Mouse (Mus musculus): ENCODE data around the gene Gm49320.

Gm49320 gene

DNA sequence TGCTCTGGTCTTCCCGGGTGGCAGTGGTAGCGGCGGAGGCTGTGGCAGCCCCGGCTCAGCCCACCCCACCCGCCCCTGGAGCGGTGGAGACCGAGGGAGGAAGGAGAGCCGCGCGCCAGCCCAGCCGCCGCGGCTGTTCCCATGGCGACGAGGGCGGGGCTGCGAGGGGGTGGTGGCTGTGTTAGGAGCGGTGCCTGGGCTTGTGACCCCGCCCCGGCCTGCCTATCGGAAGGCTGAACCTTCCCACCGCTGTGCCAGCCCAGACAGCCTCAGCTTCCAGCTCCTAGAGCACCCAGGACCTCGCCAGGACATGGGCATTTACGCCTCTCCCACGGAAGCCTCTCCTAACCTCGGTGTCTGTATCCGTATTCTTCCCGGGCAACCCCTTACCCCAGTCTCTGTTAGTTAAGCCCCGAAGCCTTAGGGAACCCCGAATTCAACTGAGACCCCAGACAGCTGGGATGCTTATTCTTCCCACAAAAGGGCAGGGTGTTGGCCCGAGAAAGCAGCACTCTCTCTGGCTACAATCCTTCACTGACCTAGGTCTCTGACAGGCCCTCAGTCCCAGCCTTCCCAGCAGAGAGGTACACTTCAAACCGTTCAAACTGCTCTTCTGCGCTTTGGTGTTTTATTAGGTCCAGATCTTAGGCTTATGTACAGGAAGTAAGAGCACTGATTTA is 20.6 kb downstream of the Gm49320 start, which contains the start of gene Ctxn1:
Ctxn1 (minus strand) TSS at position 150 of the 680 bp plus-strand sequence.
- DNase-seq = peak; percentile 94

DNA sequence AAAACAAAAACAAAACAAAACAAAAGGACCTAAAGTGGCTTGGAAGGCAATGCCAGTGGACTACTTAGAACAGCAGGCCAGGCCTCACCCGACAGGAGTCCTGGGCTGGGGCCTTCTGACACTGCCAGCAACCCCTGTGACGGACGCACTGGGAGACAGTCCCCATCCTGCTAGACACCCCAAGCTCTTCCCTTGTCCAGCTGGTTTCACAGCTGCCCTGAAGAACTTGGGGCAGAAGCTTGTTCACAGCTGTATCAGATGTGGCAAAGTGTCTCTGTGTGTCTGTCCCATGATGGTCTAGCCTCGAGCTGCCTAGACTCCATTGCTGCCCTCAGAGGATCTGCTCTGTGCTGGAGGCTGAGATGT is 21.1 kb downstream of the Gm49320 start:
- no peak for DNase-seq

- DNase-seq = no peak
Observed at GRCm38 (mm10) chr8:4263105-4263791, 24.6 kb downstream of the Gm49320 start.

GRCm38 (mm10) chr8:4265160-4265914 is 26.7 kb downstream of the Gm49320 start:
- DNase-seq = no peak

- DNase-seq = no peak
Observed at GRCm38 (mm10) chr8:4267627-4268026, 29.0 kb downstream of the Gm49320 start.

- no peak for DNase-seq
Observed at GRCm38 (mm10) chr8:4269609-4270008, 30.9 kb downstream of the Gm49320 start.

DNA sequence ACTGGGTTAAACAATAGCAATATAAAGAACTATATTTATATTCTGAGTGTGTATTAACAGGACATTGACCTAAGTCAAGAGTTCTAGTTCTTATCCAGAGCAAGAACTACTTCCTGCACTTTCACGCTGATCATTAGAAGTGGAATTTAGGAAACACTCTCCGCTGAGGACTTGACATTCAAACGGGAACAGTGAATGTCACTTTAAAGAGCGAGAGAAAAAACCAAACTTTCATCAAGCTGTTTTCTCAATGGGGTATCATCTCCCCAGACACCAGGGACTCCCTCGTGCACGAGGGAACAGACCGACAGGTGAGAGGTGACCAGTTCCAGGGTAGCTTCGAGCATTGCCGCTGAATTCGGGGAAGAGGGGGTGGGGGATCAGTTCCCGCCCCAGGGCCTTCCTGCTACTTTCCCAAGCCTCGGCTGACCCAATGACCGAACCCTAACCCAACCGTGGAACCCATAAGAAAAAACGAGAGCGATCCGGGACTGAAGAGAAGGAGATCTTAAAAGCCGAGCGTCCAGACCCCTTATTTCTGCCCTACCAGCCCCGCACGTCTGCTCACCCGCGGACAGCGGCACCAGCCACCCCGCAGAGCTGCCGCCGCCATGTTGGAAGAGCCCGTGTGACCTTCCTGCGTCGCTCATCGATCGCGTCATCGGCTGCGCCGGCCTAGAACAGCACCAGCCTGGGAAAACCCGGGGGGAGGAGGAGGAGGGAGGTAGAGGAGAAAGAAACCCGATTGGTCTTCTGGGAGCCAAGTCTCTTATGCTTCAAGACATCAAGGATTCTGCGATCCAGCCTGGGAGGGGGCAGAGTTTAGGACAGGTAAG is 36.8 kb downstream of the Gm49320 start, which contains the start of gene Timm44:
Timm44 (minus strand) TSS at position 639 of the 836 bp plus-strand sequence.
- DNase-seq = peak; percentile 96

DNA sequence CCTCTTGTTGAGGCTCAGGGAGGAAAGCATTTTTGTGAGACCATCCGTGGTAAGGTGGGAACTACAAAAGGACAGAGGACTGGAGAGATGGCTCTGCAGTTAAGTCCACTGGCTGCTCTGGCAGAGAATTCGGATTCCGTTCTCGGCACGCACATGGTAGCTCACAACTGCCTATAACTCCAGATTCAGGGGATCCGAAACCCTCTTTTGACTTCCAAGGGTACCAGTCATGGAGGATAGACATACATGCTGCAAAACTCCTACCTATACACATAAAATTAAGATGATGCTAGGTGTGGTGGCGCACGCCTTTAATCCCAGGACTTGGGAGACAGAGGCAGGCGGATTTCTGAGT is 37.4 kb downstream of the Gm49320 start:
- no peak for DNase-seq

GRCm38 (mm10) chr8:4292738-4293137 is 54.1 kb downstream of the Gm49320 start:
- no peak for DNase-seq

- no peak for DNase-seq
Observed at GRCm38 (mm10) chr8:4297822-4298221, 59.2 kb downstream of the Gm49320 start.

Data from right cerebral cortex, postnatal 14 days (tissue).